Mouse (Mus musculus): ENCODE data around the gene Ddc.

The Ddc gene

GRCm38 (mm10) chr11:11904995-11905394 lies 7.1 kb upstream of the Ddc start:
- WGBS: 81% methylated on average over 5 of the region's 5 CpGs

- 84% methylated on average over 5 of the region's 5 CpGs for WGBS
These were observed 3.6 kb upstream of the Ddc start for GRCm38 (mm10) chr11:11901509-11901908.

- 87% methylated on average over 3 of the region's 3 CpGs for WGBS
These were observed 552 bp upstream of the Ddc start for GRCm38 (mm10) chr11:11898496-11898895.

GRCm38 (mm10) chr11:11895479-11895878 lies 2.5 kb downstream of the Ddc start:
- WGBS: 97% methylated on average over 2 of the region's 2 CpGs

- WGBS: 84% methylated on average over 1 of the region's 1 CpGs
These were observed 4.2 kb downstream of the Ddc start for GRCm38 (mm10) chr11:11893769-11894168.

- 62% methylated on average over 10 of the region's 10 CpGs for WGBS
These were observed 4.8 kb downstream of the Ddc start for GRCm38 (mm10) chr11:11892993-11893602.

GRCm38 (mm10) chr11:11890139-11890741 lies 7.7 kb downstream of the Ddc start:
- WGBS: 61% methylated on average over 10 of the region's 10 CpGs

GRCm38 (mm10) chr11:11888727-11889126 lies 9.2 kb downstream of the Ddc start:
- 81% methylated on average over 3 of the region's 3 CpGs for WGBS

GRCm38 (mm10) chr11:11888051-11888450 lies 9.9 kb downstream of the Ddc start:
- 73% methylated on average over 3 of the region's 3 CpGs for WGBS

GRCm38 (mm10) chr11:11886403-11886998 lies 11.4 kb downstream of the Ddc start:
- WGBS: 77% methylated on average over 4 of the region's 4 CpGs

- WGBS: 37% methylated on average over 3 of the region's 3 CpGs
These were observed 12.0 kb downstream of the Ddc start for GRCm38 (mm10) chr11:11885921-11886320.

- 88% methylated on average over 4 of the region's 4 CpGs for WGBS
These were observed 12.7 kb downstream of the Ddc start for GRCm38 (mm10) chr11:11885246-11885643.

- 78% methylated on average over 11 of the region's 11 CpGs for WGBS
These were observed 13.3 kb downstream of the Ddc start for GRCm38 (mm10) chr11:11884533-11885245.

GRCm38 (mm10) chr11:11881783-11882155 lies 16.2 kb downstream of the Ddc start:
- WGBS: 59% methylated on average over 1 of the region's 1 CpGs

- WGBS: 70% methylated on average over 13 of the region's 13 CpGs
These were observed 16.7 kb downstream of the Ddc start for GRCm38 (mm10) chr11:11881026-11881782.

GRCm38 (mm10) chr11:11880351-11880750 lies 17.6 kb downstream of the Ddc start:
- 94% methylated on average over 7 of the region's 7 CpGs for WGBS

- WGBS: 93% methylated on average over 4 of the region's 4 CpGs
These were observed 18.3 kb downstream of the Ddc start for GRCm38 (mm10) chr11:11879699-11880002.

- 90% methylated on average over 10 of the region's 10 CpGs for WGBS
These were observed 18.8 kb downstream of the Ddc start for GRCm38 (mm10) chr11:11878981-11879698.

GRCm38 (mm10) chr11:11878278-11878980 lies 19.5 kb downstream of the Ddc start:
- 43% methylated on average over 11 of the region's 11 CpGs for WGBS

GRCm38 (mm10) chr11:11877891-11878277 lies 20.1 kb downstream of the Ddc start:
- WGBS: 74% methylated on average over 4 of the region's 4 CpGs

- WGBS: 88% methylated on average over 3 of the region's 3 CpGs
These were observed 21.6 kb downstream of the Ddc start for GRCm38 (mm10) chr11:11876366-11876765.

Measured in cerebral cortex, adult 2 months (tissue).